Mouse (Mus musculus) limb, embryonic 15.5 days (tissue): ENCODE results near the gene Pfkfb3. TPM values are rescaled to one million over a fixed set of nuclear protein-coding genes. Genes with fewer than 3 reads are reported as not detected.
A peak's percentile ranks its signal among the peaks of the same experiment; 100 is the strongest.
"Not testable (repeated sequence)": the region's sequence is repeated elsewhere in the genome, so short reads cannot be mapped to it uniquely, and the experiment has no call there.

Experiments
- ATAC-seq: fragments of 200-750 bp; cut with Nextera tagmentation; 2 replicates; pipeline ENCODE4 v1.8.0; 2017; ENCODE audit warnings: low read depth, moderate TSS enrichment; ENCODE audit not compliant: insufficient number of reproducible peaks, low FRiP score, low TSS enrichment
- H3K27ac ChIP-seq: fragments of 300-500 bp; sonication (generic); 2 replicates; pipeline ENCODE4 v1.5.1; 2015; ENCODE audit warnings: moderate library complexity, mild to moderate bottlenecking, inconsistent platforms
- H3K27me3 ChIP-seq: fragments of 300-500 bp; sonication (generic); 2 replicates; pipeline ENCODE4 v1.6.1; 2015; ENCODE audit warnings: inconsistent platforms
- H3K36me3 ChIP-seq: fragments of 300-500 bp; sonication (generic); 2 replicates; pipeline ENCODE4 v1.6.1; 2015; ENCODE audit warnings: inconsistent platforms
- H3K4me1 ChIP-seq: fragments of 300-500 bp; sonication (generic); 2 replicates; pipeline ENCODE4 v1.6.1; 2015; ENCODE audit warnings: inconsistent platforms
- H3K4me2 ChIP-seq: fragments of 300-500 bp; sonication (generic); 2 replicates; pipeline ENCODE4 v1.6.1; 2015; ENCODE audit warnings: mild to moderate bottlenecking, inconsistent platforms
- H3K4me3 ChIP-seq: fragments of 300-500 bp; sonication (generic); 2 replicates; pipeline ENCODE4 v1.5.1; 2015; ENCODE audit warnings: mild to moderate bottlenecking, inconsistent platforms
- H3K9ac ChIP-seq: fragments of 300-500 bp; sonication (generic); 2 replicates; pipeline ENCODE4 v1.6.1; 2015; ENCODE audit warnings: inconsistent platforms
- H3K9me3 ChIP-seq: fragments of 300-500 bp; sonication (generic); 2 replicates; pipeline ENCODE4 v1.6.1; 2016; ENCODE audit warnings: inconsistent platforms
- WGBS: fragments of 180-500 bp; shearing (Covaris S2); methylation state at CpG from one replicate; pipeline ENCODE4 v1.1.7; 2015; 5-methylcytosine and 5-hydroxymethylcytosine counted together
- polyA plus RNA-seq: library from polyadenylated mRNA; unstranded; fragments of >200 nt; fragmentation: Nextera tagmentation; extraction: Ambion mirVana; gene quantifications from 2 replicates; pipeline ENCODE4 v1.2.1, GENCODE M21; 2015

Pfkfb3 gene
- polyA plus RNA-seq, 1 experiment from 2014 or later, result 18.8 TPM

GRCm38 (mm10) chr2:11547609-11548008, 6.3 kb downstream of the Pfkfb3 start:
- H3K4me2 ChIP-seq, result no peak overlapping the region
- no peaks in the 10 kb centered on the region for H3K36me3 ChIP-seq
- no peak overlapping the region for H3K9ac ChIP-seq
- no peak overlapping the region for H3K27ac ChIP-seq
- WGBS, result 73% methylated on average over 2 of the region's 2 CpGs
- no peaks in the 10 kb centered on the region for H3K9me3 ChIP-seq
- H3K4me3 ChIP-seq, result no peak overlapping the region
- H3K27me3 ChIP-seq, result 0 out of 2 replicates have a peak, but pooled peaks cover 5% of the 10 kb centered on the region
- ATAC-seq, result no peak
- peaks cover 4% of the 10 kb centered on the region for H3K4me1 ChIP-seq

GRCm38 (mm10) chr2:11546091-11546490, 7.8 kb downstream of the Pfkfb3 start:
- no peaks in the 10 kb centered on the region for H3K4me1 ChIP-seq
- no peak overlapping the region for H3K27ac ChIP-seq
- H3K9me3 ChIP-seq, result no peaks in the 10 kb centered on the region
- no peak overlapping the region for H3K9ac ChIP-seq
- no peaks in the 10 kb centered on the region for H3K27me3 ChIP-seq
- no peak for ATAC-seq
- 78% methylated on average over 8 of the region's 8 CpGs for WGBS
- H3K4me2 ChIP-seq, result no peak overlapping the region
- no peaks in the 10 kb centered on the region for H3K36me3 ChIP-seq
- no peak overlapping the region for H3K4me3 ChIP-seq

- WGBS, result 22% methylated on average over 1 of the region's 1 CpGs
- H3K9ac ChIP-seq, result no peak overlapping the region
Measured at GRCm38 (mm10) chr2:11545380-11545779, 8.5 kb downstream of the Pfkfb3 start.

GRCm38 (mm10) chr2:11544342-11544741, 9.5 kb downstream of the Pfkfb3 start:
- Histone ChIP-seq H3K27ac (no peak overlapping the region), H3K4me1 (no peaks in the 10 kb centered on the region), H3K27me3 (no peaks in the 10 kb centered on the region), H3K4me2 (no peak overlapping the region), H3K9me3 (no peaks in the 10 kb centered on the region), H3K4me3 (no peak overlapping the region), H3K36me3 (no peaks in the 10 kb centered on the region), H3K9ac (no peak overlapping the region)
- ATAC-seq, result no peak
- 69% methylated on average over 5 of the region's 5 CpGs for WGBS

More at GRCm38 (mm10) chr2:11545380-11545779, 8.5 kb downstream of the Pfkfb3 start:
- H3K27me3 ChIP-seq, result no peaks in the 10 kb centered on the region
- no peak overlapping the region for H3K4me2 ChIP-seq
- no peaks in the 10 kb centered on the region for H3K36me3 ChIP-seq
- no peak for ATAC-seq
- H3K4me3 ChIP-seq, result no peak overlapping the region
- no peaks in the 10 kb centered on the region for H3K4me1 ChIP-seq
- H3K9me3 ChIP-seq, result no peaks in the 10 kb centered on the region
- H3K27ac ChIP-seq, result no peak overlapping the region

- no peak overlapping the region for H3K27ac ChIP-seq
- no peaks in the 10 kb centered on the region for H3K9me3 ChIP-seq
- H3K4me2 ChIP-seq, result no peak overlapping the region
- no peaks in the 10 kb centered on the region for H3K27me3 ChIP-seq
- 78% methylated on average over 7 of the region's 7 CpGs for WGBS
- no peak overlapping the region for H3K9ac ChIP-seq
- H3K4me1 ChIP-seq, result no peaks in the 10 kb centered on the region
- no peaks in the 10 kb centered on the region for H3K36me3 ChIP-seq
- H3K4me3 ChIP-seq, result no peak overlapping the region
- ATAC-seq, result no peak
Measured at GRCm38 (mm10) chr2:11543158-11543557, 10.7 kb downstream of the Pfkfb3 start.

- H3K9ac ChIP-seq, result no peak overlapping the region
- no peaks in the 10 kb centered on the region for H3K27me3 ChIP-seq
- no peak overlapping the region for H3K27ac ChIP-seq
- WGBS, result 79% methylated on average over 1 of the region's 1 CpGs
- no peaks in the 10 kb centered on the region for H3K4me1 ChIP-seq
- H3K36me3 ChIP-seq, result no peaks in the 10 kb centered on the region
- no peak overlapping the region for H3K4me2 ChIP-seq
- no peak for ATAC-seq
- H3K9me3 ChIP-seq, result no peaks in the 10 kb centered on the region
- H3K4me3 ChIP-seq, result no peak overlapping the region
Measured at GRCm38 (mm10) chr2:11542640-11543039, 11.2 kb downstream of the Pfkfb3 start.

GRCm38 (mm10) chr2:11542121-11542520, 11.8 kb downstream of the Pfkfb3 start:
- no peak overlapping the region for H3K27ac ChIP-seq
- no peak overlapping the region for H3K9ac ChIP-seq
- no peak for ATAC-seq
- WGBS, result 95% methylated on average over 1 of the region's 1 CpGs
- no peak overlapping the region for H3K4me2 ChIP-seq
- no peak overlapping the region for H3K4me3 ChIP-seq
- no peaks in the 10 kb centered on the region for H3K27me3 ChIP-seq
- H3K9me3 ChIP-seq, result no peaks in the 10 kb centered on the region
- no peaks in the 10 kb centered on the region for H3K4me1 ChIP-seq
- no peaks in the 10 kb centered on the region for H3K36me3 ChIP-seq

GRCm38 (mm10) chr2:11541528-11541927, 12.3 kb downstream of the Pfkfb3 start:
- WGBS, result 58% methylated on average over 1 of the region's 1 CpGs

GRCm38 (mm10) chr2:11535966-11536365, 17.9 kb downstream of the Pfkfb3 start:
- Histone ChIP-seq H3K9me3 (no peaks in the 10 kb centered on the region), H3K4me1 (0 out of 2 replicates have a peak, but pooled peaks cover 6% of the 10 kb centered on the region), H3K4me3 (peak overlapping the region; percentile 51), H3K4me2 (peak overlapping the region; percentile 93), H3K27me3 (no peaks in the 10 kb centered on the region), H3K27ac (no peak overlapping the region; the same call in 1 of the 2 replicates), H3K9ac (no peak overlapping the region), H3K36me3 (no peaks in the 10 kb centered on the region)
- WGBS, result 64% methylated on average over 8 of the region's 8 CpGs
- ATAC-seq, result no peak

More at GRCm38 (mm10) chr2:11541528-11541927, 12.3 kb downstream of the Pfkfb3 start:
- not testable (repeated sequence) for H3K4me3 ChIP-seq, H3K9ac ChIP-seq, H3K4me2 ChIP-seq, H3K9me3 ChIP-seq, ATAC-seq, H3K4me1 ChIP-seq, H3K27me3 ChIP-seq, H3K27ac ChIP-seq, H3K36me3 ChIP-seq

- 0 out of 2 replicates have a peak overlapping the region, but pooled peaks have one; percentile 26 for H3K9ac ChIP-seq
- H3K4me2 ChIP-seq, result peak overlapping the region; percentile 93
- under 1% methylated on average over 32 of the region's 32 CpGs for WGBS
- H3K9me3 ChIP-seq, result no peaks in the 10 kb centered on the region
- H3K4me1 ChIP-seq, result 0 out of 2 replicates have a peak, but pooled peaks cover 6% of the 10 kb centered on the region
- peak overlapping the region; percentile 51 for H3K4me3 ChIP-seq
- peak overlapping the region; percentile 17; the same call in 1 of the 2 replicates for H3K27ac ChIP-seq
- H3K27me3 ChIP-seq, result no peaks in the 10 kb centered on the region
- ATAC-seq, result peak; percentile 96
- no peaks in the 10 kb centered on the region for H3K36me3 ChIP-seq
Measured at GRCm38 (mm10) chr2:11535412-11535928, 18.4 kb downstream of the Pfkfb3 start.

GRCm38 (mm10) chr2:11534826-11535225, 19.1 kb downstream of the Pfkfb3 start:
- H3K27me3 ChIP-seq, result no peaks in the 10 kb centered on the region
- no peak overlapping the region for H3K9ac ChIP-seq
- H3K9me3 ChIP-seq, result no peaks in the 10 kb centered on the region
- H3K36me3 ChIP-seq, result no peaks in the 10 kb centered on the region
- no peak for ATAC-seq
- no peak overlapping the region for H3K27ac ChIP-seq
- 0 out of 2 replicates have a peak, but pooled peaks cover 8% of the 10 kb centered on the region for H3K4me1 ChIP-seq
- H3K4me2 ChIP-seq, result peak overlapping the region; percentile 93
- WGBS, result 16% methylated on average over 10 of the region's 10 CpGs
- peak overlapping the region; percentile 51 for H3K4me3 ChIP-seq

- Histone ChIP-seq H3K4me3 (no peak overlapping the region), H3K4me1 (0 out of 2 replicates have a peak, but pooled peaks cover 6% of the 10 kb centered on the region), H3K27ac (no peak overlapping the region), H3K9me3 (no peaks in the 10 kb centered on the region), H3K9ac (no peak overlapping the region), H3K36me3 (no peaks in the 10 kb centered on the region), H3K27me3 (no peaks in the 10 kb centered on the region), H3K4me2 (no peak overlapping the region)
- WGBS, result 58% methylated on average over 6 of the region's 6 CpGs
- ATAC-seq, result 0 out of 2 replicates have a peak, but pooled peaks have one; percentile 35
Measured at GRCm38 (mm10) chr2:11530101-11530500, 23.8 kb downstream of the Pfkfb3 start.
